Mouse (Mus musculus): ENCODE results near the gene Tert. TPM values are rescaled to one million over a fixed set of nuclear protein-coding genes. Genes with fewer than 3 reads are reported as not detected.
A peak's percentile ranks its signal among the peaks of the same experiment; 100 is the strongest.

The Tert gene
- total RNA-seq, 2 experiments from 2014 or later: 2.6 to 2.9 TPM

DNA sequence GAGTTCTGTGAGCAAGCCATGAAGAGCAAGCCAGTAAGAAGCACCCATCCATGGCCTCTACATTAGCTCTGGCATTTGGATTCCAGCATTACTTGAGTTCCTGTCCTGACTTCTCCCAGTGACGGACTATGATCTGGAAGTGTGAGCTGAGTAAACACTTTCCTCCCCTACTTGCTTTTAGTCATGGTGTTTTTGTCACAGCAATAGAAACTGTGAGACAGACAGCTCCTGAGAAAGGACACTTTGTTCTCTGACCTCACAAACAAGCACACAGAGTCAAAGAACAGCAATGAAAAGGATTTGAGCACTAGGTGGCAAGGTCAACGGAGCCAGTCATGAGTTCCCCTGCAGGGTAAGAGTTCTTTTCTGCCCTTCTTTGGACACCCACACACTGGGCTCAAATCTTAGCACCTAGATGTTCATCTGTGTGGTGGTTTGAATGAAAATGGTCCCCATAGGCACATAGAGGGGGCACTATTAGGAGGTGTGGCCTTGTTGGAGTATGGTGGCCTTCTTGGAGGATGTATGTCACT, 33.5 kb downstream of the Tert start:
- no peak for DNase-seq (ENCODE audit: extremely low spot score in 1 of 2, low spot score in 1 of 2)

DNA sequence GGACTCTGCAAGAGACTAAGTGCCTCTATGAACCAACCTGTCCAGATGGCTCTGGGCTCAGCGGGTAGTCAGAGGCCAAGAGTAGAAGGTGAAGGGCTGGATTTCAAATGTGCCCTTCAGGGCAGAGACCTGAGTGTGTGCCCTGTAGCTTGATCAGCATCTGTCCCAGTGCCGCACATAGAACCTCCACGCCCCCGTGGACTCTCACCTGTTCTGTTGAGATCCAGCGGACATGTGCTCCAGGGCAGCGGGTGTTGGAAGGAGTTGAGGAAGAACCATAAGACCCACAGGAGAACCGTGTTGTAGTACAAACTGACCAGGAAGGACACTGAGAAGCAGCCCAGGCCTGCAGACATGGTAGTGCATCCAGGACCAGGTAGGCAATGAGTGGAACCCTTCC, 48.5 kb downstream of the Tert start:
- no peak for DNase-seq (ENCODE audit: extremely low spot score in 1 of 2, low spot score in 1 of 2)

DNA sequence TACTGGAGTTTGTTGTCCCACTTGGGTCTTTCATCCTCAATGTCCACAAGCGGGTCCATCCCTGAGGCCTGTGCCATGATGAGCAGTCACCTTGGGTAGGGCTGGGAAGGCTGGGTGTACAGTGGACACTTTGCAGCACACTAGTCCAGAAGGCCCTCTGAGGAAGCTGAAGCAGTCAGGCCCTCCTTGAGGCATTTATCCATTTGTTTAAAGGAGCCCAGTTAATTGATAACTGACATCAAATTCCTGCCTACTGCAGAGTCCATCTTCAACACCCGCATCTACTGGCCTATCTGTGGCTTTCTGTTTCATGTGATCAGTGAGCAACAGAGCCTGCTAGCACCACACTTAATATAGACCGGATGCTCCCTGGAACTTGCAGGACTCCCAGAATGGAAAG, 51.1 kb downstream of the Tert start, which contains the start of gene Slc6a18:
Slc6a18 (minus strand) TSS at position 171 of the 400 bp plus-strand sequence.
- no peak for DNase-seq (ENCODE audit: extremely low spot score in 1 of 2, low spot score in 1 of 2)

DNA sequence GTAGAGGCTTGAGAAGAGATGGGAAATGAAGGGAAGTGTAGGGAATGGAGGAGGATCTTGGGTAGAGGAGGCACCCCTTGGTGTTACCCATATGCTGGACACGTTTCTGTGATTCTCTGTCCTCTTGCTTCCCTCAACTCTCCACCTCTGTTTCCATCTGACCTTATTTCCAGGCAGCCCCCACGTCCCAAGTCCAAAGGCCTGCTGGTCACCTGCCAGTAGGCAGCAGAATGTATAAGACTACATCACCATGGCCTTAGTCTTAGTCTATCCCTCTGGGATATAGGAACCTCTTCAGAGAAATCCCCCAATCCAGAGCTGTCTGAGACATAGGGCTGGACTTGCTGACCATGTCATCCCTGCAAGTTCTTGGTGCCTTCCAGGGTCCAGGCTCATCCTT, 52.6 kb downstream of the Tert start:
- DNase-seq (ENCODE audit: extremely low spot score in 1 of 2, low spot score in 1 of 2): no peak

DNA sequence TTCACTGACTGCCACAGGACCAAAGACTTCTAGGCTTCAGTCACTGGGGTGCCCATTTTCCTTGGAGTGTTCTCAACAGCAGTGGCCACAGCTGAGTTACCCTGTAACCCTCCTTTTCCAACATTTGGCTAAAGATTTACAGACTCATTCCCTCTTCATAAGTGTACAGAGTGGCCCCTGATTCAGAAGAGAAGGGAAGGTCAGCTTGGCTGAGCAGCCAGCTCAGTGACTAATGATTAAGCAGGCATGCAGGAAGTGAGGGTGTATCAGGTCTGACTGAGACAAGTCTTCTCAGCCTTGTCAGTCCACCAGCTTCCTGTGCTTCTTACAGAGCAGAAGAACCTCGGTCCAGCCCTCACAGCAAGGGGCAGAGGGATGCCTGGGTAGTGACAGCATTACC, 53.7 kb downstream of the Tert start:
- DNase-seq (ENCODE audit: extremely low spot score in 1 of 2, low spot score in 1 of 2): no peak

DNA sequence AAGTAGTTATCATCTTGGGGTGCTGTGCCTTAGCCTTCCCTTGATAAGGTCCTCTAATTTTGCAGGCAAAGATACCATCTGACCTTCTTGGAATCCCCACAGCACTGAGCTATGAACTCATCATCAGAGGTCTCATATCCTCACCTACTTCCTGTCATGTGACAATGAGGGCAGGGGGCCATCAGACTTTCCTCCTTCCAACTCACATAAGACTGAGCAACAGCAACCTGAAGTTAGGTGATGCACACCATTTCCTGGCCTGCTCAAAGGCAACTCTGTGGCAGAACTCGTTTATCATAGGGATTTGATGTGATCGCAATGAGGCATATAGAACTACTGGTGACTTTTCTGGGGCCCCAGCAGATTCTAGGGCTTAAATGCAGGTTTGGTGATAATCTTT, 55.5 kb downstream of the Tert start:
- no peak for DNase-seq (ENCODE audit: extremely low spot score in 1 of 2, low spot score in 1 of 2)

DNA sequence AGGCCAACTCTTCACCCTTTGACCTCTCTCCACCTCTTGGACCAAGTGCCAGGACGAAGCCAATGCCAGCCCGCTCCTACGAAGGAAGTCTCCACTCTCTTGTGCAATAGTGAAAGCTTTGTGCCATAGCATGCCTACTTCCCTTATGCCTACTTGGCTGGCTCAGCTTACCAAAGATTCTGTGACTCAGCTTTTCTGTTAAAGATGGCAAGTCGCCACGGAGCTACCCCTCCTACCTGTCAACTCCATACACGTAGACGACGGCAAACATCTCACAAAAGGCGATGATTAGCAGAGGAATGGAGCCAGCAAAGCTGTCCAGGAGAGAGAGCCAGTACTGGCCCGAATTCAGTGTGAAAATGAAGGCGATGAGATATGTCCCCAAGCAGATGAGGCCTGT, 57.0 kb downstream of the Tert start:
- no peak for DNase-seq (ENCODE audit: extremely low spot score in 1 of 2, low spot score in 1 of 2)

DNA sequence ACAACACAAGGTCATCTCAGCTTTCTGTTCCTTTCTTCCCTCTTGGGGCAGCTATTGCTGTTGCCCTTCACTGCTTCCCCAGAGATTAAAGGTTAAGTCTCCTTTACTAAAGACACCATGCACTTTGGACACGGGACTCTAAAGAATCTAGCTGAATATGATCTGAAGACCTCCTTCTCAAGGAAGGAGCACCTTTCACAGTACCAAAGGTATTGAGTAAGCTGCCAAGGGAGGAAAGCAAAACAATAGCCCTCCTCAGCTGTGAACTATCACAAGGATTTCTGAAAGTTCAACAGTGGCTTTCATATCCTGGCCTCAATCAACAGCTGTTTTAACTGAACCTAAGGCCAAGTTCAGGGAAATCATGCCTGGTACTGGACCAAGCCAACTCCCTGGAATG, 57.7 kb downstream of the Tert start:
- DNase-seq (ENCODE audit: extremely low spot score in 1 of 2, low spot score in 1 of 2): no peak

DNA sequence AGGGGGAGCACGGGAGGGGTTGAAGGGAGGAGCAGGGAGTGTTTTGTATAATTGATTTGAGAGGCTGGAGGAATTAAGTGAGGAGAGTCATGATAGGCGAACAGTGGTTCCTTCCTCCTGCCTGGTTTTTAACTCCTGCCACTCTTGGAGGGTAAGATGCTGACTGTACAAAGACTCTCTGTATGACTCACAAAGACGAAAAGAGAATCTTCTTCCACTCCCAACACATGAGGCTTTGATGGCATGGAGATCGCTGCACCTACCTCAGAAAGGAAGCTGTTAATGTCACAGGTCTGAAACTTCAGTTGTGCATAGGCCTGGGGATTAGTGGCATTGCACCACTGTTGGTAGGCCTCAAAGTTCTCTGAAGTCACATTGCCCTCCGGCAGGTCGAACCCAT, 58.8 kb downstream of the Tert start:
- no peak for DNase-seq (ENCODE audit: extremely low spot score in 1 of 2, low spot score in 1 of 2)

DNA sequence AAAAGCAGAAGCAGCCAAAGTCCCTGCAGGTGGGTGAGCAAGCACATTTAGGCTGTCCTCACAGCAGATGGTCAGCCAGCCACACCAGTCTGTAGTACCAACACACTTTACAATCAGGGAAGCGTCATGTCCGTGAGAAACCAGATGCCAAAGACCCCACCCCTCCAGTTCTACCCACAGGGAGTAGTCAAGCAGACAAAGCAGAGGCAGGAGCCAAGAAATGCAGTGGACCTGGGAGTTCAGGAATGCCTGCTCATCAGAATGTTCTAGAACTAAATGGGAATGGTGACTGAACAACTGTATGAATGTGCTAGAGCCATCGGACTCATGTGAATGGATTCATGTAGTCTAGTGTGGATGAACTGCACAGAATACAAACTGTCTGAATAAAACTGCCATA, 60.9 kb downstream of the Tert start:
- no peak for DNase-seq (ENCODE audit: extremely low spot score in 1 of 2, low spot score in 1 of 2)

DNA sequence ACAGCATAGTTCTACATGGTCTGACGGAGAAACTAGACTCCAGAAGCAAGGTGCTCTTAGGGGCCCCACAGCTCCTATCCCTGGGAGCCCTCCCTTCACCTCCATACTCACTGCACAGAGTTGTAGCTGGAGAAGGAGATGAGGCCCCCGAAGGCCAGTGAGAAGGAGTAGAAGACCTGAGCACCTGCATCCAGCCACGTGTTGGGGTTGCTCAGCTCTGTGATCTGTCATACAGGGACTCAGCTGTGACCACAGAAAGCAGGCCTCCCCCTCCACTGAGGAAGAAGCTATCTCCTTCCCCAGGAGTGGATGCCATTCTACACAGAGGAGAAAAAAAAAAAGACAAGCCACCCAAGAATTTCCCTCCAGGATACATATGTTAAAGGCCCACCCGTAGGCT, 62.2 kb downstream of the Tert start:
- DNase-seq (ENCODE audit: extremely low spot score in 1 of 2, low spot score in 1 of 2): no peak

DNA sequence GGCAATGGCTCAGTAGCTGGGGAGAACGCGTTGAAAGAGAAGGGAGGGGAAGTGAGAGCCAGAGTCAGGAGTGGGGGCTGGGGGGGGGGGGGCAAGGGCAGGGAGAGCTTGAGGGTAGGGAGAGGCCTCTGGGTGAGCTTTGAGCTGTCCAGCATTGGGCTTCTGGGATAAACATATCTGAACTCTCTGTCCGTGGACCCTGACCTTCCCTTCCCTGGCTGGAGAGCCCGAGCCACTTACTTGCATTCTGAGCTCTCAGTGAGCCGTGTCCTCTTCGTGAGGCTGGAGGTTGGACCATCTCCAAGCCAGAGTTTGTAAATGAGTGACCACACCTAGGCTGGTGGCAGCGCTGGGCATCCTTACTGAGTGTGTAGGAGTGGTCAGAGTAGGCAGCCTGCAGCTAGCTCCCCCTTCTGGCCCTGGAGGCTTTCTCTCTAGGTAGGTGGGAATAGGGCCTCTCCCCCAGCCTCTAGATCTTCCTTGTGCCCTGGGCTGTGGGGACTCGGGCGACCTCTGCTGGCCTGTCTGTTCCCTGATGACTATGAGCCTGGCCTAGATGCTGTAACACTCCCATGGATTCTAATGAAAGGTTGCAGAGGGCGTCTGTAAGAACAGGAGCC, 65.6 kb downstream of the Tert start:
- peak; percentile 33 to 74 for DNase-seq (ENCODE audit: extremely low spot score in 1 of 2, low spot score in 1 of 2)

DNA sequence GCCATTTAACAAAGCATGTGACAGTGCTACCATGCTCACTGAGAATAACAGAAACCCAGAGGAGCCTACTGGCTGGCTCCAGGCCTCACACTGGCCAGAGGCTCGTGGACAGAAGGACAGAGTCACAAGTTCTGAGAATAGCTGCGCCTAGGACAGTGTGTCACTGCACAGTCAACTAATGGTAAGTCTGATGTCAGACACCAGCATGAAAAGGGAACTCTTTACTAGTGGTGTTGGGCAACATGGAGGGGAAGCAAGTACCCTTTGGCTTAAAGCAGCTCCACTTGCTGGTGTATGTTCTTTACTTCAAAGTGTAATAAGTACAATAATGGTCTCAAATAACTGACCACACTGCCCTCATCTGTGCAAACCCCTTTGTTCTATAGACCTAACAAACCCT, 66.6 kb downstream of the Tert start:
- DNase-seq (ENCODE audit: extremely low spot score in 1 of 2, low spot score in 1 of 2): no peak

DNA sequence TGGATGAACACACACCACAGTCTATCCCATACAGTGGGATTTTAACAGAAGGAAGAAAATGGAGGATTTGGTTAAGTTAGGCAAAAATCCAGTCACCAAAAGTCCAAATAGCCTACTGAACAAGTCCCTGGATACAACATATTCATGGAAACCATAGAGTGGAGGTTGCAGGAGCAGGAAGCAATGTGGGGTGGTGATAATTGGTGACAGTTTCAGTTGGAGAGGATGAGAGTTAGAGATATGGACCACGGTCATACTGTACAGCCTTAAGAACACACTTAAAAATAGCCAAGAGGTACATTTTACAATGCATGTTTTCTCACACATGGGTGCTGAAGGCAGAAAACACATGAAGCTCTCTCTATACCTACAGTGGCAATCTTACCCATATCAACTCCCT, 68.3 kb downstream of the Tert start:
- no peak for DNase-seq (ENCODE audit: extremely low spot score in 1 of 2, low spot score in 1 of 2)

DNA sequence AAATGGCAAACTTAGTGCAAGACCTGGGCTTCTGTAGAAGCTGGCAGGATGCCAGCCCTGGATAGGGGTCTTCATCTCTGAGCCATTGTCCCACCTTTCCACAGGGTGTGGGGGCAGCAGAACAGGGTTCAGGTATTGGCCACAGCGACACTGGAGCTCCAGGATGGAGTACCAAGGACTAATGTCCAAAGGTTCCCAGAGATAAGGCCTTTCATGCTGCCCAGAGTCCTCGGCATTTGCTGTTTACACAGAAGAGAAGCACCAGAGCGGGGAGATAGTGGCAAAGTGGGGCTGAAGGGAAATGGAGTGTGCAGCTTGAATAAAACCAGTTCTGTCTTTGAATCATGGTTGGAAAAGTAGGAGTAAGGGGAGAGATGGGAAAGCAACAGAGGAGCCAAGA, 69.8 kb downstream of the Tert start:
- DNase-seq (ENCODE audit: extremely low spot score in 1 of 2, low spot score in 1 of 2): no peak

Other genes starting within 250 kb of the Tert start
- gene Lpcat1, start 159.7 kb upstream of the Tert start, total RNA-seq (2021): 10 to 100 TPM; 37.6 to 42.4 TPM
- gene Slc6a3, start 90.2 kb upstream of the Tert start, total RNA-seq (2021): under 1 TPM; 0.21 to 0.30 TPM
- gene Clptm1l, start 22.9 kb upstream of the Tert start, total RNA-seq (2021): 100 to 1,000 TPM; 130 to 140 TPM
- gene Slc6a18, start 51.1 kb downstream of the Tert start, total RNA-seq (2021): not detected
- gene Slc6a19, start 78.0 kb downstream of the Tert start, total RNA-seq (2021): under 1 TPM; 0.09 to 0.37 TPM
- 1 to 10 TPM; 4.5 to 5.0 TPM for gene Slc12a7, start 106.2 kb downstream of the Tert start, total RNA-seq (2021)
- gene Nkd2, start 220.7 kb downstream of the Tert start, total RNA-seq (2021): 1 to 10 TPM; 5.1 to 8.3 TPM

Data from layer of hippocampus, postnatal 25 days (tissue).